Mouse (Mus musculus) CD4-positive helper T cell, adult 2 months (primary cell): Measurements from ENCODE around the gene Bcat2.

Experiments
- DNase-seq: peaks from one replicate; pipeline ENCODE4 v3.0.0-alpha.2; 2012; ENCODE audit warnings: low read depth, missing footprints, low spot score

The Bcat2 gene

DNA sequence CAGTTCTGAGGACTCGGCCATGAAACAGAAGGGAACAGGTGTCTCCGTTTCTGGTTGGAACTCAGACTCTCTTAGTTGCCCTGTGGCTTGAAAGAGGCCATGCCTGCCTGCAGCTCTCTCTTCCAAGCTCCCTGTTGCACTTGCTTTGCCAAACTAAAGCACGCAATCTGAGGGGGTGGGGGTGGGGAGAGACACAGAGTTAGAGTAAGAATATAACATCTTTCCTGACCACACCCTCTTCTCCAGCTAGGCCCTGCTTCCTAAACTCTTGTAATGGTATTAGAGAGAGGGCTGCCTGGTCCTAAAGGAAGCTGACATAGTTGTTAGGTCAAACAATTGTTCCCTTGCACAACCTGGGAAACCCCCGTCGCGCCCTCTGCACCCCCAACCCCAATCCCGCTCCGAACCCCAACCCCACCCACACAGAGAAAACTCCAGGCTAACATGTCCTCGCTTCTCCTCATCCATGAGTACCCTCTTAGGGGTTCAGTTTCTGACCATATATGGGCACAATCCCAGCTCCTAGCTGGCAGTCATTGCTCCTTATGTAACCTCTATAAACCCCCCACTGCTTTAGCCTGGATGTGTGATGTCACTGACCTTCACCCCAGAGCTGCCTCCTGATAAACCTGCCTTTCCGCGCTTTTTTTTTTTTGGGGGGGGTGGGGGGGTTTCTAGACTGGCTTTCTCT, 19.0 kb upstream of the Bcat2 start:
- DNase-seq = no peak

DNA sequence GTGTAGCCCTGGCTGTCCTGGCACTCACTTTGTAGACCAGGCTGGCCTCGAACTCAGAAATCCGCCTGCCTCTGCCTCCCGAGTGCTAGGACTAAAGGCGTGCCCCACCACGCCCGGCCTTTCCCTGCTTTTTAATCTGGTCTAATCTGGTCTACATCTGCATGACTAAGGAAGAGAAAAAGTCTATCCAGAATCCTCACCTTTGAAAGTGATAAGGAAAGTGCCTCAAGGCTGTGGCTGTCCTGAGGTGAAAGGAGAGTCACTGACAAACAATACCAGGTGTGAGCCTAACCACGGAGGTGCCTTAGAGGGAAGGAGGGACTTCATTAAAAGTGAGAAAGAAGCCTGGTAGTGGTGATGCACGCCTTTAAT, 18.5 kb upstream of the Bcat2 start:
- no peak for DNase-seq

DNA sequence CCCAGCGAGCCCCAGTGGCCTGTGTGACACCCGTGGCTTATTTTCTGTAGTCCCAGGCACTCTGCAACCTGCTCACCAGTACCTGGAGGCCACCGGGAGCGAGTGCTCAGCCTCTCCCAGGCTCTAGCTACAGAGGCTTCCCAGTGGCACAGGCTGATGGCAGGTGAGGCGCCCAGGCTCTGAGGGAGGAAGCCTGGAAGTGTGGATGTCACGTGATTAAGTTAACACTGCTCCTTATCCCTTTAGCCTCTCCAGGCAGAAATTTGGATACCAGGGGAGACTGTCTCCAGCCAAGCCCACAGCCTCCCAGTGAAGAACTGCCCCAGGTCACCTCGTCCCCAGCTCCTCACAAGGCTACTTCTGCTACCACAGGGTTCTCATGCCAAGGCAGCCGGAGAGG, 16.4 kb upstream of the Bcat2 start:
- DNase-seq = no peak

DNA sequence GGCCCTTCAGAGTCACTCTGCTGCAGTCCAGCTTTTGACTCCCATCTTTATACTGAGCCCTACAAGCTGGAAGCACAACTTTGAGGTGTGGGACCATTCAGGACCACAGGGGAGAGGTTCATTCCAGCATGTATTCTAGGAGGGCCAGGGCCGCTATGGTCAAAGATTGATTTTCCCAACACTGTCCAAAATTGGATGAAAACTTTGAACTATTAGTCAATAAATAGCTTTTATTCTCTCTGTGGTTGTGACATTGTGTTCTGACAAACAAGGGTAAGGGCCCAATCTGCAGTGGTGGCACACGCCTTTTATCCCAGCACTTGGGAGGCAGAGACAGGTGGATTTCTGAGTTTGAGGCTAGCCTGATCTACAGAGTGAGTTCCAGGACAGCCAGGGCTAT, 16.0 kb upstream of the Bcat2 start:
- no peak for DNase-seq

DNA sequence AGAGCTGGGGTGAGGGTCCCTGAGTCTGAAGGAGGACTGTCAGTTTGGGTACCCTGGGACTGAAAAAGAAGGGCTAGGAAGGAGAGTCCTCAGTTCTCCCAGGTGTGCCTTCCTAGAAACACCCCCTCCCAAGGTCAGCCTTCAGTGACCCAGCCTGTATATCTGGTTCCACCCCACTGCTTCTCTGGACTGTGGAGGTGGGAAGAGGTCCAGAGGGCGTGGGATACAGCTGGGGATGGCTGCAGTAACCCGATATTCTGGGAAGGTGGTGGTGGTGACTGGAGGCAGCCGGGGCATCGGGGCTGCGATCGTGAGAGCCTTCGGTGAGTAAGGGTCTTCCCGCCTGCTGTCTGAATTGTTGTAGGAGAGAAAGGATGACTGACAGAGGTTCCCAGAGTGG, 15.2 kb upstream of the Bcat2 start, which contains the start of gene Hsd17b14:
TSS of gene Hsd17b14 (plus strand) at position 150 of the 400 bp plus-strand sequence.
- DNase-seq = no peak

DNA sequence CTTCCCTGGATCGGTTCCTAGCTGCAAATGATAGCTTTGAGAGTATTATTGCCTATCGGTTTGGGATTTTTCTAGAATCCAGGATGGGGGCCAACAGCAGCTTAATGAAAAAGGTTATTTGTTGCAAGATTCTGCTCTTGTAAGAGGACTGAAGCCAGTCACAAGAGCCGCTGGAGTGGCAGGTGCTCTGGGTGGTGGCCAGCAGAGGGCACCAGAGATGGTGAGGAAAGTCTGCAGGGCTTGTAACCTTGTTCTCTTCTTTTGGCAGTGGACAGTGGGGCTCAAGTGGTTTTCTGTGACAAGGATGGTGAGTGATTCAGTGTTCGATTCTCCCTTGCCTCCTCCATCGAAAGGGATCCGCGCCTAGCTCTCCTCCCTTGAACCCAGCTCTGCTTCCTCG, 14.2 kb upstream of the Bcat2 start:
- DNase-seq = peak; percentile 74

DNA sequence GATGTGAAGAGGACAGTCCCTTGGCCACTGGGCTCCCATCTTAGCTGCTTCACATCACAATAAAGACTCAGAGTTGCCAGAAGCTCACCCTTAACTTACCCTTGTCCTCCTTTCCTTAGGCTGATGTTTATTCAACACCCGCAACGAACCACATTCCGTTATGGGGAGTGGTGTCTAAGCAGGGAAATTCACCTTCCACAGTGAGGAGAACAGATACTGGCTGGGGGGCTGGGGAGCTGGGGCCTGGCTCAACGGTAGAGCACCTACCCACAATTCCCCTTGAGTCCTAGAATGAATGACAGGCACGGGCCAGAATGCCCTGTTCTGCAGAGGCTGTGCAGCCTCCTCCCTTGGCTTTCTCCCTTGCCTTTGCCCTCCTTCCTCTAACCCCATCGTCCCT, 11.0 kb upstream of the Bcat2 start:
- DNase-seq = no peak

DNA sequence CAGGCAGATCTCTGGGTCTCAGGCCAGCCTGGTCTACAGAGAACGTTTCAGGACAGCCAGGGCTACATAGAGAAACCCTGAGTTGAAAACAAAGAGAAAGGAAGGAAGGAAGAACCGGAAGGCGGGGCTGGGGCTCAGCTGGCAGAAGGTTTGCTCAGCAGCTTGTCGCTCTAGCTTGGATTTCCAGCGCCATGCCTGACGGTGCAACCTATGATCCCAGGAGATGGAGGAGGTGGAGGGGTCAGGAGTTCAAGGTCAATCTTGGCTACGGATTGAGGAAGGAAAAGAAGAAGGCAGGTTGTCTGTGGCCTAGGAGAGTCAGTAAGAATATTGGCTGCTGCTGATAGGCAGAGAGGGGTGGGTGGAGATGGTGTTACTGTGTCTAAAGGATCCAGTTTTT, 9.7 kb upstream of the Bcat2 start:
- peak; percentile 28 for DNase-seq

DNA sequence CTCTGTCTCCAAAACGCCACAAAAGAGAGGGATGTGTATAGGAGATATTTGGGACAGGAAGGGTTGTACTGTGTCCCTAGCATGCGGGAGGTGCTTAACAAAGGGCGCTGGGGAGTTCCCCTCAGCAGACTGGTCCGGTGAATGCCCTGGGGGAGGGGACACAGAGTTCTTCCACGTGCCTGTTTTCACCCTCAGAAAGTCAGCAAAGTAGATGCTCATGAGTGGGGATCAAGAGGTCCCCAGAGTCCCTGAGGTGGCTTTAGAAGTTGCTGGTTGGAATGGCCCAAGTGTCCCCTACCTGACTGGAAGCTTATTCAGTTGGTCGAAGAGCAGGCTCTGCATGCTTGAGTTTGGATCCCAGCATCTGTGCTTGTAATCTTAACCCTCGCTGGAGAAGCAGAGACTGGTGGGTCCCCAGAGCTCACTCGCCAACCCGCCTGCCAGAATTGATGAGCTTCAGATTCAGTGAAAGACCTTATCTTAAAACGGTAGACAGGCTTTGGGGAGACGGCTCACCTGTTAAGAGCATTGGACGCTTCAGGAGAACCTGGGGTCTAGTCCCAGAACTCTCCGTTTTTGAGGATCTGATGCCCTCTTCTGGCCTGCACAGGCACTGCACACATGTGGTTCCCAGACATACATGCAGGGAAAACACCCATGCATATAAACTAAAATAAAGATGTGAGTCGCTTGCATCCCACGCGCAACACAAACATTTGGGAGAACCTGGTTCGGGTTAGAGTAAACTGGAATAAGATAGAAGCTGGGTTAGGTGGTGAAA, 8.9 kb upstream of the Bcat2 start:
- peak; percentile 81 for DNase-seq

DNA sequence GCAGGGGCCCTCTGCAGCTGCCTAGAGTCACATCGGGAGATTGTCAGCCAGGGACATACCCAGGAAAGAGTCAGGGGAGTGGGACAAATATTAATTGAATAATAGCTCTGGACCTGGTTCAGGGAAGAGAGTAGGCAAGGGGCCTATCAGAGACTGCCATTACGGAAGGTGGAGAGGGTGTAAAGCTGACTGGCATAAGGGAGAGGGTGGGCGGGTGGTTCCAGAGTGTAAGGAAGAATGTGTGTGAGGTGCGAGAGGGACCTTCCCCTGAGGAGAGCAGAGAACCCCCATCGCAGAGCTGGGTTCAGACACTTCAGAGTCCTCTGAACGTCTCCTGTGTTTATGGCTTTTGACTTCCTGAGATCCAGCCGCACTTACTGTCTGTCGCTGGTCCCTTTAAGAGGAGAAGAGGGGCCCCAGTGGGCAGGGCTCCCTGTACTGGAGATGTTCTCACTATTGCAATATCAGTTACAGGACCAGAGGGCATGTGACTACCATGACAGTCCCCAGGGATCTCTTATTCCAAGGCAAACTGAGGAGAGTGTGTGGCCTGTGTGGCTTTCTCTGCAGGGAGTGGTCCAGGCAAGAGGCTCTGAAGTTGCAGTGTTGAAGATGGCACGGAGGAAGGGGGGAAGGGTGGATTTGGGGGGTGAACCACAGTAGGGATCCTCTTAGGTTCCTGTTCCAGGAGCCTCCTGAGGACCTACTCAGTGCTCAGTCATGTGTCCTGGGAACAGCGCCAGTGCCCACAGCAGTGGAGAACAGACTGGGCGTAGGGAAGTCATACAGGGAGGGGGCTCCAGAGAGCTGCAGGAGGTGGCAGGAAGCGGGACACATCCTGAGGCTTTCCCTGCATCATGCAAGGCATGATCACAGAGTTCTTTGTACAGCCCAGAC, 8.1 kb upstream of the Bcat2 start:
- DNase-seq = no peak

DNA sequence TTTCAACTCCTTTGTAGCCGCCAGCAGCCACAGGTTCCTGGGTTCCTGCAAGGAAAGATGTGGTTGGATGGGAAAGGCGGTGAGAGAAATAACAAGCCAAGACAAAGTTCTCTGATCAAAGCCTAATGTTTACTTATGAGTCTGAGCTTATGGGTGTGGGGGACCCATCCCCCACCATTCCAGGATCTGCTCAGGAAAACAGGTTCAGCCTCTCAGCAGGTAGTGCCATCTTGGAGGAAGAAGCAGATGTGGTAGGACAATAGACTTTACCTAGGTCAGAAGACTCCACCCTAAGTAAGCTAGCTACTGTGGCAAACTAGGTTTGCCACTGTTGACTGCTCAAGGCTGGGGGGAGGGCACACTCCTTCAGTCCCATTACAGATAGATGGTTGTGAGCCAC, 5.1 kb upstream of the Bcat2 start:
- no peak for DNase-seq

DNA sequence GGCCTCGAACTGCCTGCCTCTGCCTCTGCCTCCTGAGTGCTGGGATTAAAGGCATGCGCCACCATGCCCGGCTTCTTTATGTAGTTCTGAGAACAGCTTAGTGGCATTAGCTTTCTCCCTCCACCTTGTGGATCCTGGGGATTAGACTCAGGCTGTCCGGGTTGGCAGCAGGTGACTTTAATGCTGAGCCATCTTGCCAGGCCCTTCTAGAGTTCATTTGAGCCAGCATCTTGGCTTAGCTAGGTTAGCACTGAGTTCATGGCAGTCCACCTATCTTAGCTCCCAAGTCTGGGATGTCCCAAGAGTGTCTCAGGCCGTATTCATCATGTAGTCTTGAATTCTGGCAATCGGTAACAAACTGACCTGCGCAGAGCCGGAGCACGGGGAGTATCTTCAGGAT, 4.5 kb upstream of the Bcat2 start:
- no peak for DNase-seq

DNA sequence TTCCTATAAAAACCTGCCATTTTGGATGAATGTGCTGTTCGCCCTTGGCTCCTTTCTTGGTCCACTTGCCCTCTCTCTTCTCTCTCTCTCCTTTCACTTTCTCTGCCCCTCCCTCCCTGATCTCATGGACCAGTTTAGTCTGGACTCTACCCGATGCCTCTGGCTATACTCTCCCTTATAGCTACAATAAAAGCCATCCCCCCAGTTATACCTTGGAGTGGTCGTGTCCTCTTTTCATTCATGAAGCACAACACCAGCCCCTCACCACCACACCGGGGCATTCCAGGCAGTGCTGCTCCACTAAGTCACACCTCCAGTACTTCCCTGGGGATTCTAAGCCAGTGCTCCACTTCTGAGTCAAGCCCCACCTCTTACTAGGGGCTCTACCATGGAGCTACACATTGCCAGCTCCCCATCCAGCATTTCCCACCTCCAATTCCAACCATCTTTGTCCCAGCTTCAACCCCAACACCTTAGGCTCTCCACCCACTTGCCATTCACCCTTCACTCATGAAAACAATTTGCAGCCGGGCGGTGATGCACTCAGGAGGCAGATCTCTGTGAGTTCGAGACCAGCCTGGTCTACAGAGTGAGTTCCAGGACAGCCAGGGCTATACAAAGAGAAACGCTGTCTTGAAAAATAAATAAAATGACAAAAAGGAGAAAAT, 2.7 kb upstream of the Bcat2 start:
- DNase-seq = no peak

DNA sequence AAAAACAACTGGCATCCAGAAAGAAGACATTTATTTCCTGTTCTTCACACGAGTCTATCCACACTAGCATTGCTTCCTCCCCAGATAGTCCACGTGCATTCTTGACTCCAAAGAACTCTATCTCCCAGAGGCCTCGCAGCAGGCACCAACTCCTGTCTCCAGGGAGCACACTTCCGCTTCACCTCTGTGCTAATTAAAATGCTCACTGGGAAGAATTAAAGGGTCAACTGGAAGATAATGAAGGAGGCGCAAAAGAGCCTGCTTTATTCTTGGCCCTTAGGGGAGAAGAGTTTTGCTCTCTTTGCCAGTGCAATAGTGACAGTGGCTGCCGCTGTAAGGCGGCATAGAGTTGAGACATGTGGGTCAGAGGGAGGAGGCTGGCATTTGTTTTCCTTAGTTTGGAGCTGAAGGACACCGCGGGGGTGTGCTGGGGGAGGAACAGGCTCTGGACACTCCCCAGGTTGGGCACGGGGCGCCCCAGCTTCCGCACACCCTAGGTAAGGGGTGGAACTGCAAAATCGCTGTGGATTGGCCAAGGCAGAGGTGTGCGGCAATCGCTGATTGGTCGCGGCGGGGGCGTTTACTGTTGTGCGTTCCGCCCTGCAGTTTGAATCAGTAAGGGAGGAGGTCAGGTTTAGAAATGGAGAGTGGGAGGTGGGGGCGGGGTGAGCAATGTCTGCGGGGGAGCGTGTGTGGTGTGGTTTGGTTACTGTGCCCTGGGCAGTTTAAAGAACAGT, 2.0 kb upstream of the Bcat2 start:
- peak; percentile 93 for DNase-seq

DNA sequence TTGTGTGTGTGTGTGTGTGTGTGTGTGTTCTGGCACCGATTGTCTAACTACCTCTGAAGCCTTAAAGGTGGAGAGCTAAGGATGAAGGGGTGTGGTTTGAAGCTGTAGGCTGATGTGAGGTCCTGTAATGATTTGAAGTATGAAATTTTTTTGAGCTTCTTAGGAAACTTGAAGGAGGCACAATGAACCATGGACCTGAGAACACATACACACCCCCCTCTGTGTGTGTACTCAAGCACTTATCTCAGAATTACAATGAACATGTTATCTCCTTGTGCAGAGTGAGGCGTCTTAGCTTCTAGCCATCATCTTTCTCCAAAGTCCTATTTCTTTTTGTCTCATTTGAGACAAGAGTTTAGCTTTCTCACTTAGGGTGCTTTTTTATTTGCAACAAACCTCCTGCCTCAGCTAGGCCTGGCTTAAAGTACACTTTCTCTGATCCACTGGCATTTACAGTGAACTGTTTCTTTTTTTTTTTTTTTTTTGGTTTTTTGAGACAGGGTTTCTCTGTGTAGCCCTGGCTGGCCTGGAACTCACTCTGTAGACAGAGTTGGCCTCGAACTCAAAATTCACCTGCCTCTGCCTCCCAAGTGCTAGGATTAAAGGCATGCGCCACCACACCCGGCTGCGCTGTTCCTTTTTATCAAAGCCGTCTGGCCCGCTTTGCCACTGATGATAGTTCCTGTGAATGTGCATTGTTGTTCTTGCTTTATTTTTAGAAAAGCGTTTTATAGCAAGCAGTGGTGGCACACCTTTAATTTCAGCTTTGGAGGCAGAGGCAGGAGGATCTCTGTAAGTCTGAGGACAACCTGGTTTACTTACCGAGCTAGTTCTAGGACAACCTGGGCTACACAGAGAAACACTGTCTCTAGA, 1.1 kb upstream of the Bcat2 start:
- DNase-seq = no peak

DNA sequence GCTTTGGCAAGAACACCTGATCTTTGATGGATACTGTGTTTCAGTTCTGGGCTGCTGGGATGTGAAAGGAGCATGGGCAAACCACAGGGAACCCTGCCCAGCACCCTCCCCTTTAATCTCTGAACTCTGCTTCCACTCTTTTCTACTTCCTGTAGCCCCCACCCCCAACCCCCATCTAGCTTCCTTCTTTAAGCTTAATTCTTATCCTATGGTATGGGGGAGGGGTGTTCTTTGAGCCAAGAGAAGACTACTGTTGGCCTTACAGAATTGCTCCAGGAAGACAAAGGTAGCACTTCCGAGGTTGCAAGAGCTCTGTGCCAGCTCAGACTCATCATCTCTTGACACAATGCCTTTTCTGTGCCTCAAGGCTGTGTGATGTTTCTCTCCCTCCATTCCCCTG, 2.0 kb downstream of the Bcat2 start:
- DNase-seq = no peak

DNA sequence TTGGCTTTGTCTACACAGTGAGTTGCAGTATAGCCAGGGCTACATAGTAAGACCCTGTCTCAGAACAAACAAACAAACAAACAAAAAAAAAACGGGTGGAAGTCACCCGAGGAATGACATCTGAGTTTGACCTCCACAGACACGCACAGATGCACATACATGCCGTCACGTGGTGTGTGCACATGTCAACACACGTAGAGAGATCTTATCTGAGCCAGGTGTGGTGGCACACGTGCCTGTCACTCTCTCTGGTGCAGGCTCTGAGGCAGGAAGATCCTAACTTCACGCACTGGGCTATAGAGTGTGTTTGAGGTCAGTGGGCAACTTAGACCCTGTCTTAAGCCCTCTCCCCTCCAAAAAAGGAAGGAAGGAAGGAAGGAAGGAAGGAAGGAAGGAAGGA, 4.0 kb downstream of the Bcat2 start:
- DNase-seq = peak; percentile 69

DNA sequence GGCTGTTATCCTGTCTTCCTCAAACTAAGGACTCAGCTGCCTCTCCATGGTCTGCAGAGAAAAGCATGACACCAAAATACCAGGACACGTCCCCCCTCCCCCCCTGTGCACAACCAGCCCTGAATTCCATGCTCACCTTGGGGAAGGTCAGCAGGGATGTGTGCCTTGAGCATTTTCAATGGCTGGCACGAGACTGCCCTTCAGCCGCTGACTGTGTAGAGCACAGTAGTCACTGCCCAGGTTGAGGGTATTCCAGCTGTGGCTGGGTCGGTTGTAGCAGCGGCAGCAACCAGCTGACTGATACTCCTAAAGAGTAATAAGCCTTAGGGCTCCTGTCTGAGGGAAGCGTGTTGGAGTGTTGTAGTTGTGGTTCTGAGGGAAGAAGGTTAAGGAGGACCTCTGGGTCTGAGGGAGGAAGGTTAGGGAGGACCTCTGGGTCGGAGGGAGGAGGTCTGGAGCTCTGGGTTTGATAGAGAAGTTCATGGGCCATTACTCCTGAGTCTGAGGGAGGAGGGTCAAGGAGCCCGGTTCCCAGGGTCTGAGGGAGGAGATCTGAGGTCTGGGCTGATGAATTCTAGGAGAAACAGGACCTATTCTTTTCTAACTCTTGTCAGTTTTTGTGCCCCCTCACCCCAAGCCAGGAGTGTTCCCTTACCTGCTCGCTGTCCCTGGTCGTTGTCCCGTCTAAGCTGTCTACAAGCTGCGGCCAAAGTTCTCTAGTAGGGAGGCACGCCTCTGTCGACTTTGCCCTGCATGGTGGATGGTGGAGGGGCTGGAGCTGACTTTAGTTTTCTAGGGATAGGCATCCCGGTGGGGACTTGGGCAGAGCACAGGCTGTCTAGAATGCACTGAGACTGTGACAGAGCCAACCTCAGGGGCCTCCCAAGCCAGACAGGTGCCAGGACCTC, 4.8 kb downstream of the Bcat2 start:
- DNase-seq = no peak

DNA sequence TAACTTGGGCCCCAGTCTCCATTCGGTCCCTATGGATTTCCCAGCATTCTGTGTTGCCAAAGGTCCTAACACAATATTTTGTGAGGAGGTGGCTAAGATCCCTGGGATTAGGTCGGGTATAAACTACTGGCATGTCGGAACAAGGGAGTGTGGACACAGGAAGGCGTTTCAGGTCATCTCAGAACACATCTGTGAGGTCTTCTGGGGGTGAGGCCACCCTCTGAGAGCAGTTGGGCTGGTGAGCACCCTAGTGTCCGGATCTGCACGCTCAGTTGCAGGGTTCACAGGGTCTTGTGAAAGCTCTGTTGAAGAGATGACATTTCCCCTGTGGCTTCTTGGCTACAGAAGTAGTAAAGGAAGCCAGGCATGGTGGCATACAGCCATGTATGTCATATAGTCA, 16.0 kb downstream of the Bcat2 start:
- no peak for DNase-seq
